Mouse (Mus musculus) thymus, adult 2 months (tissue): ENCODE data around the gene Pi4k2a. TPM values are rescaled to one million over a fixed set of nuclear protein-coding genes. Genes with fewer than 3 reads are reported as not detected.

ENCODE experiments used
- DNase-seq: peaks from one replicate; pipeline ENCODE4 v3.0.0; 2021
- H3K27ac ChIP-seq: fragments of 200-500 bp; 2 replicates; pipeline ENCODE4 v1.5.1; 2012; ENCODE audit warnings: low read length, control low read depth; ENCODE audit not compliant: control insufficient read depth, insufficient read depth
- H3K27me3 ChIP-seq: fragments of 200-500 bp; 2 replicates; pipeline ENCODE4 v1.6.1; 2012; ENCODE audit warnings: mild to moderate bottlenecking, low read length, moderate library complexity, mixed read lengths; ENCODE audit not compliant: control insufficient read depth, insufficient read depth
- H3K36me3 ChIP-seq: fragments of 200-500 bp; 2 replicates; pipeline ENCODE4 v1.6.1; 2012; ENCODE audit warnings: mild to moderate bottlenecking, low read length, moderate library complexity; ENCODE audit not compliant: control insufficient read depth, insufficient read depth
- H3K4me1 ChIP-seq: fragments of 200-500 bp; replicated peaks from 2 replicates; pipeline ENCODE4 v1.6.1; 2012; ENCODE audit warnings: low read length; ENCODE audit not compliant: control insufficient read depth, insufficient read depth
- H3K4me3 ChIP-seq: fragments of 200-500 bp; 2 replicates; pipeline ENCODE4 v1.5.1; 2012; ENCODE audit warnings: mild to moderate bottlenecking, low read length, control low read depth, moderate library complexity; ENCODE audit not compliant: control insufficient read depth, insufficient read depth
- CTCF ChIP-seq: fragments of 200-500 bp; IDR thresholded peaks from 2 replicates; pipeline ENCODE4 v1.5.1; 2012; ENCODE audit warnings: mild to moderate bottlenecking, control low read depth, low read length, moderate library complexity, borderline replicate concordance; ENCODE audit not compliant: control insufficient read depth, poor library complexity, insufficient read depth; ENCODE audit errors: extremely low read depth
- POLR2A ChIP-seq: fragments of 200-500 bp; IDR thresholded peaks from 2 replicates; pipeline ENCODE4 v1.6.1; 2012; ENCODE audit warnings: mild to moderate bottlenecking, low read length, control low read depth, moderate library complexity; ENCODE audit not compliant: control insufficient read depth, poor library complexity, insufficient read depth; ENCODE audit errors: extremely low read depth
- WGBS: fragments of 180-500 bp; shearing (Covaris S2); methylation state at CpG from one replicate; pipeline ENCODE4 v1.1.7; 2018; 5-methylcytosine and 5-hydroxymethylcytosine counted together
- polyA plus RNA-seq: library from polyadenylated mRNA; depleted of rRNA; stranded (reverse); fragments of >200 nt; gene quantifications from 2 replicates; pipeline ENCODE4 v1.2.3, GENCODE M21; 2012

The Pi4k2a gene
- polyA plus RNA-seq, 1 experiment, result 42.2 TPM

DNA sequence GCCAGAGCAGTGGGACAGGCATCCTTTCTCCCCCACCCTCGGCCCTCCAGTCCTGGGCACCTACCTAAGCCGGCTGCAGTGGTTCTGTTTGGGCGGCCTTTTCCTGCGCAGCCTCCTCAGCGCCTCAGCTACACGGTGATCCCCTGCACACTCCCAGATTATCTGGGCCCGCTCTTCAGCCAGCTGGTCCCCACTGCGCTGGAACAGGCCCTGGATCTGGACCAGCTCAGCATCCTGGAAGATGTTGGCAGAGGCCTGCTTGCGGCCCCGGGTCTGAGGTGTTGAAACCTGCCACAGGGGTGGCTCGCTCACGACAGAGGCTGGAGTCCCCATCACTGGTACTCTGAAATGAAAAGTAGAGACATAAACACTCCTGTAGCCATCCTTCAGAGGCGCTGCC is 34.4 kb downstream of the Pi4k2a start:
- Histone ChIP-seq H3K36me3 (peaks cover 9% of the 10 kb centered on the region; the same call in 1 of the 2 replicates), H3K4me3 (no peak overlapping the region), H3K27me3 (no peaks in the 10 kb centered on the region), H3K27ac (no peak overlapping the region), H3K4me1 (peaks cover 10% of the 10 kb centered on the region)
- TF ChIP-seq CTCF, result no peak
- TF ChIP-seq POLR2A, result no peak
- DNase-seq, result no peak
- WGBS, result 96% methylated on average over 13 of the region's 13 CpGs

DNA sequence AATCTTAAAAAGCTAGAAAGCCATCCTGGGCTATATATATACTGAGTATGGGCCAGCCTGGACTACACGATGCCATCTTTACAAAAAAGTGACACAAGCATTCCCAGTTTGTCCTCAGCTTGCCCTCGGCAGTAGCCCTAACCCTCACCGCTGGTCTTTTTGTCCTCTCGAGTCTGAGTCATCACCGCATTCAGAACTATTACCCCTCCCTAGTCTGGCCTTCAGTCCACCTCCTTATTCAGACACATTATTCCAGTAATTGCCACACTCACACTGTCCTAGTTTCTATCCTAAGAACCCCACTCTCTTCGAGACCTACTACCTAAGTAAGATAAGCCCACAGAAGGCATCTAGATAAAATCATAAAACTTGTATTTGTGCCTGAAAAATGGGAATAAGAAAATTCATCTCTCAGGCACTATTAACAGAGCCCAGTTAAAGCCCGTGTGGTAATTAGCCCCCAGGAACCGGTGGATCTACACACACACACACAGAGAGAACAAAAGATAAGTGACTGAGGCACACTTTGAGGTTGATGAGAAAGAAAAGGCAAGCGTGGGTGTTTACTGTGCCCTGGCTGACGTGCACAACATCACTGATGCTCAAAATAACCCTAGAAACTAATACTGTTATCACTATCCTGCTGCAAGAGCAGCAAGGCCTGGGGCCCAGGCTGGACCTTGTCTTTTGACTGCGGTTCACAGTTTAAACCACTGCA is 35.4 kb downstream of the Pi4k2a start:
- 94% methylated on average over 11 of the region's 11 CpGs for WGBS
- peaks cover 17% of the 10 kb centered on the region for H3K4me1 ChIP-seq
- H3K4me3 ChIP-seq, result no peak overlapping the region
- no peak for DNase-seq
- peaks cover 7% of the 10 kb centered on the region; the same call in 1 of the 2 replicates for H3K36me3 ChIP-seq
- TF ChIP-seq POLR2A, result no peak
- no peak for TF ChIP-seq CTCF
- H3K27me3 ChIP-seq, result no peaks in the 10 kb centered on the region
- no peak overlapping the region for H3K27ac ChIP-seq

DNA sequence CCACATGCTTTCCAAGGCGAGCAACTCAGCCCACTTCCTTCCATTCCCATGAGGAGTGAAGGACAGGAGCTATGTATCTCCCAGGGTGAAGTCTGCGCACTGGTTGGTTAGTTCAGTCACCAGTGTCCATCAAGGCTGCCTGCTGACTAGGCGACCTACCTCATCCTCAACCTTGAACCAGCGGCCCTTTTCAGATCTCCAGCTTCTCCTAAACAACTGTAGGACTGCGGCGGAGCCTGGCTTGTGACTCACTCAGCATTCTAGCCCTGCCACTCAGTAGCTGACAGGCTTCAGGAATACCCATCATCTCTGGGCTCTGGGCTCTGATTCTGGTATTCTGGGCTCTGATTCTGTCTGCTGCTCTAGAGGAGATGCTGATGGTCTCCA is 35.9 kb downstream of the Pi4k2a start:
- H3K27me3 ChIP-seq, result no peaks in the 10 kb centered on the region
- WGBS, result 93% methylated on average over 6 of the region's 6 CpGs
- peaks cover 3% of the 10 kb centered on the region; the same call in 1 of the 2 replicates for H3K36me3 ChIP-seq
- no peak overlapping the region for H3K27ac ChIP-seq
- peaks cover 17% of the 10 kb centered on the region for H3K4me1 ChIP-seq
- TF ChIP-seq CTCF (no peak), POLR2A (no peak)
- H3K4me3 ChIP-seq, result no peak overlapping the region
- DNase-seq, result no peak

DNA sequence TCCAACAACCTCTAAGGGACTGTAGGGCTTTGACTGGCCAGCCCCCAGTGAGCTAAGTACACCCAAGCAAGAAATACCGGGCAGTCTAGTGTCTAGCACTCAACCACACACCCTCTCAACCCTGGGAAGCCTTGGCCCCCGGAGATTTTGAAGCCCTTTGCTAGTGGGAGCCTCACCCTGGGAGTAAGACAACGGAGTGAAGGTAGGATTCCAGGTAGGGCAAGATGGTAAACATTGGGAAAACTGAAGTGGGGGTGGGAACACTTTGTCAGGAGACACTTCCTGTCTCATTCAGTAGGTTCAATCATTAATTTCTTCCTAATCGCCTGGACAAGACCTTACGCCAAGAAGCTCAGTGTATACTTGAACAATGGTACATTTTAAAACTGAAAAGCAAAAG is 36.8 kb downstream of the Pi4k2a start:
- peaks cover 17% of the 10 kb centered on the region for H3K4me1 ChIP-seq
- TF ChIP-seq CTCF (no peak), POLR2A (no peak)
- H3K27ac ChIP-seq, result no peak overlapping the region
- DNase-seq, result no peak
- no peaks in the 10 kb centered on the region; the same call in 1 of the 2 replicates for H3K36me3 ChIP-seq
- H3K27me3 ChIP-seq, result no peaks in the 10 kb centered on the region
- 97% methylated on average over 5 of the region's 5 CpGs for WGBS
- no peak overlapping the region for H3K4me3 ChIP-seq

DNA sequence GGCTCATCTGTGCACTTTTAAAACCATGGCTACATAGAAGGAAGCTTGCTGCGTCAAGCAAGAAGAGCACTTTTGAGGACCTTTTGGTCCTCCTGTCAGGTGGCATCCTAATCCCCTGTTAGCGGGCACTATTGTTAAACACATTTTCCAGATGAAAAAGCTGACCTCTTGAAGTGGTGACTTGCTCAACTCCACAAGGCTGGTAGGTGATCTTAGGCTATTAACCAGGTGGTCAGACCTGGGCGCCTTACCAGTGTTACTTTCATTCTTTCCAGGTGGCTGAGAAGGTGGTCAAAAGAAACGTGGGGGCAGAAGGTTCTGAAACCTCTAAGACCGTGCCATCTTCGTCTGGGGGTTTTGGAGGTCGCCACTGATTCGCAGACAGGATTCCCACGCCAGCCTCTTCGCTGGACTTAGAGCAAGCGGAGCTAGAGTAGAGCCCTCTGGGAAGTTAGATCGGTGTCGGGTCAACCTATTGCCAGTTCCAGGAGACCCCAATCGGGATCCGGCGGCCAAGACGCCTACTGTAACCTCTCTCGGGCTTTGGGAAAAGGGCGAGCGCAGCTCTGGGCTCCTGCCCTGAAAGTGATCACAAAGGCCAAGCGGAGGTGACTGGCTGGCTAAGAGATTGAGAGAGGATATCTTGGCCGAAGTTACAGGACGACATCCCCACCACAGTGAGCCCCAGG is 37.9 kb downstream of the Pi4k2a start:
- 10% methylated on average over 23 of the region's 23 CpGs for WGBS
- Histone ChIP-seq H3K27ac (peak overlapping the region; percentile 21), H3K4me1 (peaks cover 17% of the 10 kb centered on the region)

DNA sequence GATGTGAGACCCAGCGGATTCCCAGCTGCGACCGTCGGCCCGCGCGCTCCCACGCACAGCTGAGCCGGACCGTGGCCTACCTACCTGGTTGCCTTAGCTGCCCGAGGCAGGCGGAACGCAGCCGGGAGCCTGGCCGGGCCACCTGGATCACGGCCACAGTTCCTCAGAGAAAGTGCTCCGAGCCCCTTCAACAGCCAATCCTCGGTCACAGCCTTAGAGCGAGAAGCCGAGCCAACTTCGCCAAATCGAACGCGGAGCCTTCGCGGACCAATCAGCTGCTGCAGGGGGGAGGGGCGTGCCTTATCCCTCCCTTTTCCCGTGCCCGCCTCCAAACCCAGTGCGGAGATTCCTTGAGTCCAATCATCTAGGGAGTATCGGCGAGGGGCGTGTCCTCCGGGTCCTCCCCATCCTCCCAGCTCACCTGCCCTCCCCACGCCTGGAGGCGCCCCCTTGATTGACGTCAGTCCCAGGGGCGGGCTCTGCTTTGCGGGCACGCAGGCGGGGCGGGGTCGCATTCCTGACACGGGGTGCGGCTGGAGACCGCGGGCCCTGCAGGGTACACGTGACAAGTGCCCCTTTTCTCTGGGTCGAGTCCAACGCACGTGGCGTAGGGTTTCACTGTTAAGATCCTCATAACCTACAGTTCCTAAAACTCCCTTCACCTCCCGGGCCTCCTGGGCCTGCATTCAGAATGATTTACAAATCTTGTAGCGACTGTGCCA is 38.7 kb downstream of the Pi4k2a start, which contains the start of gene Avpi1:
Gene Avpi1, minus strand, starts transcription at position 273 of the 722 bp plus-strand sequence.
- whole genome bisulfite sequencing, result under 1% methylated on average over 54 of the region's 54 CpGs
- peaks cover 17% of the 10 kb centered on the region for H3K4me1 ChIP-seq
- DNase-seq, result peak; percentile 96

More for the DNA sequence above, 37.9 kb downstream of the Pi4k2a start:
- no peaks in the 10 kb centered on the region for H3K27me3 ChIP-seq
- no peak for DNase-seq
- H3K36me3 ChIP-seq, result no peaks in the 10 kb centered on the region; the same call in 1 of the 2 replicates
- no peak for TF ChIP-seq POLR2A
- TF ChIP-seq CTCF, result no peak
- peak overlapping the region; percentile 61 for H3K4me3 ChIP-seq

More for the DNA sequence above, 38.7 kb downstream of the Pi4k2a start, which contains the start of gene Avpi1:
- Histone ChIP-seq H3K27me3 (no peaks in the 10 kb centered on the region), H3K36me3 (no peaks in the 10 kb centered on the region), H3K4me3 (peak within 1 kb of the TSS; percentile 61), H3K27ac (peak within 1 kb of the TSS; percentile 46)
- TF ChIP-seq POLR2A, result peak; percentile 31; the same call in 1 of the 2 replicates
- TF ChIP-seq CTCF, result peak; percentile 65; the same call in 1 of the 2 replicates
